Mouse (Mus musculus) frontal cortex, adult (tissue): Measurements from ENCODE around the gene Jhy.

Experiments used
- ATAC-seq: cut with Nextera tagmentation; 2 replicates; pipeline ENCODE4 v1.9.2; 2017; ENCODE audit warnings: mild to moderate bottlenecking, moderate library complexity, mixed read lengths; ENCODE audit not compliant: low TSS enrichment

Jhy gene

DNA sequence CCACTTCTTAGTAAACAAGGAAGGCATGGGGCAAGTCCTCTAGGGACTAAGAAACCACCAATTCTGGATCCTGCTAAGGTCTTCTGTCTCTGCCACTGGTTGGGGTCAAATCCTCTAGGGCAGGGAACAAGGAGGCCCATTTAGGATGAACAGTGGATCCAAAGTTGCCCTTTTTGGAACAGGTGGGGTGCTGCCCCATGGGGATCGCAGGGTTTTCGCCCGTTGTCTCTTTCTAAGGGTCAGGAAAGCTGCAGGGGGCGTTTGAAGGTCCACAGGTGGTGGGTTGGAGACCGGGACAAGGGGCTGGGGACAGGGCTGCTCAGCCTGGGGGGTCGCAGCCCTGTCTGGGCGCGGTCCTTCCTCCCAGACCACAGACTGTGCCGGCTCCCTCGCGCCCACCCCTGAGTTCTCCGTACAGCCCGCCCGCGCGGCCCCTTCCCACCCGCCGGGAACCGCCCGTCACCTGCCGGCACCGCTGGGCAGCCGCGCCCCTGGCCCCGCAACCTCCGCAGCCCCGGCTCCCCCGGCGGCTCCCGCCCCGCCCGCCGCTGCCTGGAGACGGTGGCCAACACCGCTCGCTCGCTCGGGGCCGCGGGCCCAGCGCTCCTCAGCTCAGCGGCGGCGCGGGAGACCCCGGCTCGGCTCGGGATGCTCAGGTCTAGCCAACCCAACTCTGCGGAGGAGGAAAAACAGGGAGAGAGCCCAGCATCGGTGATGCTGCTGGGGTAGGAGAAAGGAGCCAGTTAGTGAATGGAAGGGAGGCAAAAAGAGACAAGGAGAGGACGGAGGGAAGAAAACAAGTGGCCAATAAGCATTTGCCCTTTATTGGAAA lies at the start of gene Jhy:
Jhy (minus strand) TSS at position 533 of the 832 bp plus-strand sequence.
- ATAC-seq = peak; percentile 44; the same call in 1 of the 2 replicates

DNA sequence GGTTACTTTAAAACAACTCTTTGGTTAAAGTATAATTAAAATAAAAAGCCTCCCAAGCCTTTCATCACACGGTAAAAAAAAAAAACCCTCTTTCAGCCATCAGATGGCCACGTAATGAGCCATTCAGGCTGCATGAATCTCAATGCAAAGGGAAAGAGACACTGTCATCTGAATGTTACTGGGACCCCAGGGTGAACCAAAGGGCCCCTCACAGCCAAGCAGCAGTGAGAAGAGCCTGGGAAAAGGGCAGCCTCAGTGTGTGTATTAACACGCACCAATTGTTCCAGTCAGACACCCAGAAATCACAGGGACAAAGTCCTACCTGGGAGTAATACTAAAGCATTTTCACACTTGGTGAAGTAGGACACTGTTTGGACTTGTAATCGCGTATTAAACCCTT lies 48.5 kb upstream of the Jhy start:
- no peak for ATAC-seq

DNA sequence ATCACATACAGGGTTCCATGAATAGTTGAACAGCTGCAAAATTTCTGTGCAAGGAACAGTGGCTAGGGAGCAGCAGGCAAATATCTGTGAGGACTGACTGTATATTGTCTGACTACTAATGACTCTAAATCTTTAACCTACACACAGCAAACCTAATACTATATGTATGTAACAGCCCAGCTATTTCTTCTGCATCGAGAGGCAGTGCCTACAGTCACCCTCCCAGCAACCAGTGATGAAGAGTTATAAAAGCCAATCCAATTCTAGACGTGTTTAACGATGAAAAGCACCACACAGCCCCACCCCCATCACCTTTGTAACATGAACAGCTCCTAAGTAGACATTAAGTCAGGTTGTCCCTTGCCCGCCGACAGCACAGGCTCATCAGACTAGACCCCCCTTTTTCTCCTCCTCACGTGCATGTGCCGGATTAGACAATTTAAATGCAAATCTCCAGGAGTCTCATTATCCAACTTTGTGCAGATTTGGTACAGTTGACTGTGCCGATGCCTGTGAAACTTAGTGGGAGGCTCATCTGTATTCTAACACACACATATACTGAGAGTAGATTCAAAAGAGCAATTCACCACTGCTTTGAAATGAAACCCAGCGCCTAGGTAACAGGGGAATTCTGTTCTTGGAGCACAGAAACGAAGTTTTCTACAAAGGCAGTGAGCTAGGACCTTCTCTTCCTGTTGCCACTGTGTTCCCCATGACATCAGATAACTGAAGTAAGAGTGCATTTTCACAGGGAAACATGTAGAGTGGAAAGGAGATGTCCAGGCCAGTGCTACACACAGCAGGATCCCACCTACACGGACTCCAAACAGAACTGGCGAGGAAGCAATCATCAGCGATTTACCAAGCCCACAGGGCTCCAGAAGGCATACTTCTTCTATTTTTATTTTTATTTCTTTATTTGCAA lies 47.9 kb upstream of the Jhy start:
- ATAC-seq = peak; percentile 78

DNA sequence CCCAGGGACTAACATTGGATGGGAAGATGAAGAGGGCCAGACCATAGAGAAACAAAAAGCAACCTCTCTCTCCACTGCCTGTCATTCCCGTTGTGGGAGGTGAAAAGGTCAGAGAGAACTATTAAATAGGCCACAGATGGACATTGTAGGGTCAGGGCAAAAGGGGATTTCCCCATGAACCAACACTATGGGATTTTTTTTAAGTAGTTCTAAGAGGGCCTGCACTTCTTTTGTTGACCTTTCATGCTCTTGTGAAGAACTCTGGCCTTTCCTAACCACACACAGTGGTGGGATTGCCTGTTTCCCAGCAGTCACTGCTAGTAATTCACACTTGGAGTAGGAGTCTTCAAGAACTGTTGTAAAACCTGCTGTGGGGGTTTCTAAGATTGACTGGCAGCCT lies 43.9 kb upstream of the Jhy start:
- no peak for ATAC-seq

DNA sequence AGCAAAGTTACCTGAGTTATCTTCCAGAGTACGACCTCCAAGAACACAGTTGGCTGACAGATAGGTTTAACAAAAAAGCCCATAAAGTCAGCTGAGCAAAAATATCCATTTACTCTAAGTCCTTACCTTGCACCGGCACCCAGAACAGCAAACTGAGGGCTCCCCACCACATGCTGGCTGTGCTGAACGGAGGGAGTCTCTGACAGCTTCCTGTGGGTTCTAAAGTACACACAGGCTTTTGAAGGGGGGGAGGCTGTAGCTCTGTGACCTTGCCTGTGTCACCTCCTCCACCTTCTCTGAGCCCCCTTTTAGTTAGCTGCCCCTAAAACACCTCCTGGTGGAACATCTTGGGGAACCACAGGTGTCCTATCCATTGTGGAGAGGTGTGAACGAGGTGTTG lies 40.5 kb upstream of the Jhy start, which contains the start of gene Crtam:
Crtam (minus strand) TSS at position 214 of the 400 bp plus-strand sequence.
- ATAC-seq = no peak

DNA sequence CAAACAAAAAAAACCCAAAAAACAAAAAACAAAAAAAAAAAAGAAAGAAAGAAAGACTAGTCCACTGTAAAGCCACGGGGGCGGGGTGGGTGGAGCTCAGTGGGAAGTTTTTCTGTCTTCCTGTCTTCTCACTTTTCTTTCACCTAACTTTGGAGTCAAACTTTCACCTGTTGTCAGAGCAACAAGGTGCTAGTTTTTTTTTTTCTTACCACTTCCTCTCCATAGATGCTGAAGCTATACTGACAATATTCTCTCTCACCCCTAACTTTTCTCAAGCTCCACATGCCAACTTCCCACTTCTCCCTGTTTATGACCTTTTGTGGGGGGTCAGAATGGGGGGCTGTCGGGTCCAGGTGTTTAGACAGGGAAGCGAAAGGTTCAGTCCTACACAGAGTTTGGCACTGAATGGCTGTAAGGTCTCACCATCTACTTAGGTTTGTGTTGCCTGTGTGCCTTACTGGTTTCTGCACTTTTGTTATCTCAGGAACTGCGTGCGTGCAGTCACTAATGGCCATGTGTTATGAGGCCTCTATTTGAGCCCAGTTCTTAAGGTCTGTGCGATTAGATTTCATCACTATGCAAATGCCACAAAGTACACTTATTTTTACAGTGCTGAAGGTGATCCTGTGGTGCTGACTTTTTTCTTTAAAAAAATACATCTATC lies 33.3 kb upstream of the Jhy start:
- ATAC-seq = no peak

DNA sequence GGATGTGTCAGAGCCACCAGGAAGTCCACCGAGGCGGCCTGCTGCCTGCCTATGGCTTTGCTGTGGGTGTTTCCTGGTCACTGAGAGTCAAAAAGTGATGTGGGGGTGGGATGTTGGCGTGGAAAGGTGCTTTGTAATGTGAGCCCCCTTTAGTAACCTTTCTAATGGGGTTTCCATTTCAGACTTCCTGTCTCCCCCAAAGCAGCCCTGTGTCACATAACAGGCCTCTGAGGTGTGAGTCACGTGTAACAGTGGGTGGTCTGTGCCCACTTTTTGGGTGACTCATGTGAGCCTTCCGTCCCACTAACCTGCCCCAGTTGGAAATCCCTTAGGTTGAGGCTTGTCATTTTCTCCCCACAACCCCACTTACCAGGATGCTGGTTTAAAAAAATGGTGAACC lies 30.2 kb upstream of the Jhy start:
- ATAC-seq = no peak

DNA sequence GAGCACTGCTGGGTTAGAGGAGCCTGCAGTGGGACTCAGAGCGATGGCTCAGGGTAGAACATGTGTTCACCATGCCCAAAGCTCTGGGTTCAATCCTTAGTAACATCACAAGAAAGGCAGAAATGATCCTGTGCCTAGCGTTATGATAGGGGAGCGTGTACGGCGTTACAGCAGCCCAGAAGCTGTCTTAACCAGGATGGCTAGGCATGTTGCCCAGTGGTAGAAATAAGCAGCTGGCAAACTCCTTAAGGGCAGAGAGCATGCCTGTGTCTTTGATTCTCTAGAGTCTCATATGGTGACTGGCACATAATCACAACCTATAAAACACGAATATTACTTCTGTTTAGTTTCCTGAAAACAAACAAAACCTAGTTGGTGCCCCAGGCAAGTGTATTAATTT lies 27.6 kb upstream of the Jhy start:
- ATAC-seq = no peak

DNA sequence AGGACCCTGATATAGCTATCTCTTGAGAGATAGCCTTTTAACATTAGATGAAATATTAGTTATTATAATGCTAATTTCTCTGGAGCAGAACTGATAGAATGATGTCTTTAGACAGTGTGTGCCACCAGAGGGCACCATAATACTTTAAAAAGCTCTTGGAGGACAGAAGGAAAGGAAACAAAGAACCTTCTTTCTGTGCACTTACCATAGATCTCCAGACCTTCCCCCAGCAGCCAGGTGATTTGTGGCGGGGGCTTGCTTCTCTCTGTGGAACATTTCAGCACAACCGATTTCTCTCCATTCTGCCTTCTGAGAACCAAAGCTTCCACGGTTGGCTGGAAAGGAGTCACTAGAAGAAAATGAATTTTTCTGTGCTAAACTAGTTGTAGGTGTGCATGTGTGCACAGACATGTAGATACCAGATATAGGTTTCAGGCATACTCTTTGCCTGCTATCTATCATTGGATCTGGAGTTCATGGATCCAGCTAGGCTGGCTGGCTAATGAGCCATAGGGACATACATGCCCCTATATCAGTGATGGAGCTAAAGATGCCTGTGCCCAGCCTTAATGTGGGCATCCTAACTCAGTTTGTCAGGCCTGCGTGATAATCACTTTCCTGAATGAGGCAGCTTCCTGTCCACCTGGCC lies 26.1 kb upstream of the Jhy start:
- ATAC-seq = peak; percentile 67; the same call in 1 of the 2 replicates

DNA sequence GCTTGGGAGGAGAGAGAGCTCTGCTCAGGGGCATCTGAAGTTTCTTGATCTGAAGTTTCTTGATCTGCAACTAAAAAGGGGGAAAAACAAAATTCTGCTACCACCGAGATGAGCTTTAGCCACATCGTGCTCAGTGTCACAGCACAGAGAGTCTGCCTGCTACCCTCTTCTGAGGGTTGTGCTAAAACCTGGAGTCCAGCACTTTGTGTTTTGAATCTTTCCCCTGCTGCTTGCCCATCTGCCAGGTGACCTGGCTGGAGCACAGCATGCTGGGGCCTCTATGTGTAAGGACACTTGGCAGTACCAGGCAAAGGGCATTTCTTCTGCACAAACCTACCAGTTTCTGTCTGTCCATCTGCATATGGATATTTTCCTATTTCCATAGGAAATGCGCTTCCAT lies 20.4 kb upstream of the Jhy start:
- ATAC-seq = no peak

DNA sequence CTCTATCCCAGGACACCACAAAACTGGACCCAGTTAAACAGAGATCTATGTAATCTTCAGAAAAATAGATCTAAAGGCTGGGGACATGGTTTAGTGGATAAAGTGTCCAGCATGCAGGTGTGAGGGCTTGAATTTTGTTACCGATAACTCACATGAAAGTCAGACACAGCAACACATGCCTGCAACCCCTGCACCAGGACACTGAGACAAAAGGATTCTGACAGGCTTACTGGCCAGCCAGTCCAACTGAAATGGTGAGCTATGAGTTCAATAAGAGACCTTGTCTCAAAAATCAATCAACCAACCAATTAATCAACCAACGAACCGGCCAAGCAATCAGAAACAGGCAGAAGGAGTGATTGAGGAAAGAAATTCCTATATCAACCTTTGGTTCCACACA lies 19.8 kb upstream of the Jhy start:
- no peak for ATAC-seq

DNA sequence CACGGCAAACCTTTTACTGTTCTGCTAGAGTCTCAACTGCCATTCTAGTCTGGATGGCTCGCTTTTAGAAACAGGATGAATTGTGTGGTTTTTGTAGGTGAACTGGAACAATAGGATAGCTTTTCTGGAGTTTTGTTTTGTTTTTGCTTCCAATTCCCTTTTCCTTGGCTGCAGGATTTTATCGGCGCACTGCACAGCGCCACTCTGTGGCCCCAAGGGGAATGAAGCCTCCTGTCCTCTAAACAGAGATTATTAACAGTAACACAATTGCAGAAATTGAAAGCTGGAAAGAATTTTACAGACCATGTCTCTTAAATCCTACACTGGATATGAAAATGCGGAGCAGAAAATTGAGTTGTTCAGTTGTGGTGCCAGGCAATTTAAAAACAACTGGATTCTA lies 18.6 kb upstream of the Jhy start:
- ATAC-seq = peak; percentile 67; the same call in 1 of the 2 replicates

DNA sequence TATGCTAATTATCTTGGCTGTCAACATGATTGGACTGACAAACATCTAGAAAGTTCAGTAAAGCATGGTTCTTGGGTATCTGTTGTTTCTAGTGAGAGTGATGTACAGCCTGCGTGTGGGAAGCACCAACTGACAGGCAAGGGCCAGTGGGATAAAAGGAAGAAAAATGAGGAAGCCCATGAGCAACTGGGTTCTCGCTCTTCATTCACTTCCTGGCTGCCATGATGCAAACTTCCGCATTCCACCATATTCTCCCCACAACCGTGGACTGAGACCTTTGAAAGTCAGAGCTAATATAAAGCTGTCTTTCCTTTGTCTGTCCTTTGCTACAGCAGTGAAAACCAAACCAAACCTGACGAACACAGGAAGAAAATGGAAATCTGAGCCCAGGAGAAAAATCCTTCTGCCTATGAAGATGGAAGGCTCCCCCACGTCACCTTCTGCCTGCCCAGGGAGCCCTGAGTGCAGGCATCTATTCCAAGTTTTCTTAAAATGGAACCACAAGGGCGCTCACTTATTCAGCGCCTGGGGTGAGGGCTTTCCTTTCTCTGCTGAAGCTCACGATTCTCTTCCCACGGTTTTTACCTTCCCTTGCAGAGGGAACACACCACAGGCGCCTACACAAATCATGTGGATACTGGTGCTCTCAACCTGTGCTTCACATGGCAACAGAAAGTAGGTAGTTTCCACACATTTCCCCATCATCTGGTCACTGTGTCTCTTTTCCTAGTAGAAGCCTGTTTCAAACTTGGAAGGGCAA lies 10.3 kb upstream of the Jhy start:
- ATAC-seq = peak; percentile 69

DNA sequence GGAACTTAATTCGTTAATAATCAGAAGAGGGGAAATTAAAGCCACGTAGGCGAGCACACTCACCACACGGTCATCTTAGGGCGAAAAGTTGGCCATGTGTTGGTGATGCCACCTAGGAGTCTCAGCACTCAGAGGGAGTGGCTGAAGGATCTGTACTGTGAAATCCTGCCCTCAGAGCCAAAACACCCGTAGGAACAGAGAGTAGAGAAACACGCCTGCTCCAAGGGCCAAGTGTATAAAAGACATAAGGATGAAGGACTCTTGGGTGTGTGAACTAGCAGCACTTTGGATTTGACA lies 448 bp upstream of the Jhy start:
- 0 out of 2 replicates have a peak, but pooled peaks have one; percentile 47 for ATAC-seq

DNA sequence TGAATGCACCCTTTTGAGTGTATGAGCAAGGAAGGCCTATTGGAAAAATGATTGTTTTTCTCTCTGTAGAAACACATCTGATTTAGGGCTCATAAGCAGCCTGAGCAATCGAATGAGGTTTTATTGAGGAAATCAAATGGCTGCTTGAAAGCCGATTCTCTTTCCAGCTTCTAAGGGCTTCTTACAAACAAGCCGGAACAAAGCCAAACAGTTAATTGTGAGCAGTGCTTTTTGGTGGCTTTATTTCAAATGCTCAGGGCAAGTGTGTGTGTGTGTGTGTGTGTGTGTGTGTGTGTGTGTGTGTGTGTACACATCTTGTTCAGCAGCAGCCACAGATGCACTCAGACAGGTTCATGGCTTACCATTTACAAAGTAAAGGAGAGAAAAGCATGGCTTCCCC lies 2.5 kb downstream of the Jhy start:
- ATAC-seq = no peak

DNA sequence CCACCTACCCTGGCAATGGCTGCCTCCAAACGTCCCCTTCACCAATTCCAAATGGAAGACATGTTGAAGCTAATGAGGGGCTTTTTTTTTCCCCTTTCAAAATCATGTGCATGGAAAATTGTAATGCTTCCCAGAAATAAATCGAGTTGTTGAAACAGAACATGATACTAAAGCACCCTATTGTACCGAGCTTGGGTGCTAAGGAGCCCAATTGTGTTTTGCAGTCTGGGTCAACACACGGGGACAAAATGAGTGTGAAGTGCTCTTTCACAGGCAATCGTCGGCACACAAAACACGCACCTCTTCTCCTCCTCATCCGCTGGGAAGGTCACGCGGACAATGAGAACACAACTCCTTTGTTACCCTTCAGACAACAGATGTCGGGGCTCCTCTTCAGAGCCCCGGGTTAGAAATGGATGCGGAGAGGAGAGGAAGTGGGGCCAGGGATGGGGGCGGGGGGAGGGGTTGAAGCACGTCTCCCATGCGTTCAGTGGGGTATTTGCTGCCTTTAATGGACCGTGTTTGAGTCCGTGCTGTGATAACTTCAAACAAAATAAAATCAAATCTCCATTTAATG lies 14.8 kb downstream of the Jhy start:
- no peak for ATAC-seq

DNA sequence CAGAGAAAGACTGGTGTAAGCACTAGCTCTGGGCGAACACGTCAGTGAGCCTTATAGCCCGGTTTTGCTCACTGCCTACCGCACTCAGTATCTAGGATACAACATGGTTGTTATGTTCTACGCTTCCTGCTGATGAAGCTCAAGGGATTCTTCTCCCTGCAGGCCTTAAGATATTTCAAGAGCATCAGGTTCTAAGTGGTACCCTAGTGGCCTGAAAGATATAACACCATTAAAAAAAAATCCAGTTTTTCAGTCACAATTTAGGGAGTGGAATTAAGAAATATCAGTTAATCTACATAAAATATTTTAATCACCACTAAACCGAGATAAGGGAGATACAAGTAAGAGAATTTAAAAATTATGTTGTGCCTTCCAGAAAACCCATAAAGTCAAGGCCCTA lies 15.4 kb downstream of the Jhy start:
- no peak for ATAC-seq

DNA sequence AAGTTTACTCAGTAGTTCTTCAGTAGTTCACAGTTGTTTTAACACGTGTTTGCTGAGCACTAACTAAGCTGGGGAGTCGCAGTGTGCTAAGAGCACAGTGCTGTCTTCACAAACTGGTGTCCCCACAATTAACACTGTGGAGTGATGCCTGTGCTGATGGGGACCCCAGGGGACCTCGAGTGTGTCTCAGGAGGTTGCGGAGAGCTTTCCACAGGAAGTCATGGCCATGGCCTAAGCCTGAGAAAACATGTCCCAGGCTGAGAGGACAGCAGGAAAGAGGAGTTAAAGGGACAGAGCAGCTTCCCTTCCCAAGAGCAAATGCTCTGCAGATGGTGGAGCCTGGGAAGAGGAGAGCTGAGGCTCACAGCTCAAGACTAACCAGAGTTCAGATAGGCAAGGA lies 16.8 kb downstream of the Jhy start:
- ATAC-seq = no peak

DNA sequence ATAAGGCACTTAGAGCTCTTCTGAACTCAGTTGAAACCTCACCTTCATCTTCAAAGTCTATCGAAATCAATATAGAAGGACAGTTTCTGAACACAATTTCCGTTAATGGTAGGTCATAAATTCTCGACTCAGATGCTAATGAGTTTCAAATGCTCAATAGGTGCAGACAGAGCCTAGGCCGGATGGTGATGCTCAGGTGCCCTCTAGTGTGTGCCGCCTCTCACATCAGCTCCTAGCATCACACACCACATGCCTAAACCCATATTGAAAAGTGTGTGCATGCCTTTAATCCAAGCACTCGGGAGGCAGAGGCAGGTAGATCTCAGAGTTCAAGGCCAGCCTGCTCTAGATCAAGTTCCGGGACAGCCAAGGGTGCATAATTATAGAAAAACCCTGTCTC lies 26.5 kb downstream of the Jhy start:
- no peak for ATAC-seq

DNA sequence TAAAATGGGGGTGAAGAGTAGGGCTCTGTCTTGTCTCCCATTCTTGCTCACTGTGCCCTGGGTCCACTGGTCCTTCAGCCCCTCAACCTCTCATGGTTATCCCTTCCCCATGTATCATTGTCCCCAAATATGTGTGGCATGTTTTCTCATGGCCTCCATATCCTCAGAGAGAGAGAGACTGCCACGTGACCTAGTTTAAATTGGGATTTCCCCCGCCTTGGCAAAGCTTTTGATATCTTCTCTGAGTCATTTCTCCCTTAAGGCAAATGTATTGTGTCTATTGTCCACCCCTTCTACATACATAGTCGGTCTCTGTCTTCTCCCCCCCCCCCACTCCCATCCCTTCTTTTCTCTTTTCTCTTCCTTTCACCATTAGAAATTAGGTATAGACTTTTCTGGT lies 30.6 kb downstream of the Jhy start:
- no peak for ATAC-seq
